Mouse (Mus musculus) ovary, postnatal 14 days (tissue): ENCODE data around the gene Zfp85.
"Not testable (repeated sequence)": the region's sequence is repeated elsewhere in the genome, so short reads cannot be mapped to it uniquely, and the experiment has no call there.

Experiments used
- DNase-seq: peaks from one replicate; pipeline ENCODE4 v3.0.0; 2022; ENCODE audit warnings: low spot score

Gene Zfp85

GRCm38 (mm10) chr13:67754333-67755306 lies at the start of gene Zfp85:
Zfp85 (minus strand) TSS chr13:67755228.
- DNase-seq, result peak; percentile 37

GRCm38 (mm10) chr13:67799151-67799550 lies 44.1 kb upstream of the Zfp85 start:
- DNase-seq, result not testable (repeated sequence)

- DNase-seq, result no peak
Measured at GRCm38 (mm10) chr13:67798618-67799017, 43.6 kb upstream of the Zfp85 start.

- no peak for DNase-seq
Measured at GRCm38 (mm10) chr13:67791921-67792455, 37.0 kb upstream of the Zfp85 start.

- peak; percentile 48 for DNase-seq
Measured at GRCm38 (mm10) chr13:67779265-67780221, 24.5 kb upstream of the Zfp85 start, which contains the start of gene Zfp493. Zfp493 (plus strand) TSS chr13:67779693.

GRCm38 (mm10) chr13:67763031-67763768 lies 8.2 kb upstream of the Zfp85 start:
- DNase-seq, result no peak

- DNase-seq, result no peak
Measured at GRCm38 (mm10) chr13:67759966-67760365, 4.9 kb upstream of the Zfp85 start.

- no peak for DNase-seq
Measured at GRCm38 (mm10) chr13:67755761-67756160, 733 bp upstream of the Zfp85 start.

GRCm38 (mm10) chr13:67743896-67744295 lies 11.1 kb downstream of the Zfp85 start:
- no peak for DNase-seq

GRCm38 (mm10) chr13:67742941-67743340 lies 12.1 kb downstream of the Zfp85 start:
- DNase-seq, result no peak

- not testable (repeated sequence) for DNase-seq
Measured at GRCm38 (mm10) chr13:67734391-67734790, 20.6 kb downstream of the Zfp85 start.

GRCm38 (mm10) chr13:67729441-67729840 lies 25.6 kb downstream of the Zfp85 start:
- peak; percentile 7 for DNase-seq

GRCm38 (mm10) chr13:67728641-67729318 lies 26.2 kb downstream of the Zfp85 start, which contains the start of gene Zfp65:
Zfp65 (minus strand) TSS chr13:67729173.
- peak; percentile 43 for DNase-seq

- DNase-seq, result no peak
Measured at GRCm38 (mm10) chr13:67728106-67728505, 26.9 kb downstream of the Zfp85 start.

GRCm38 (mm10) chr13:67725331-67725730 lies 29.7 kb downstream of the Zfp85 start:
- not testable (repeated sequence) for DNase-seq

- DNase-seq, result peak; percentile 73
Measured at GRCm38 (mm10) chr13:67723848-67724479, 31.1 kb downstream of the Zfp85 start.
